Mouse (Mus musculus) heart, postnatal 0 days (tissue): Measurements from ENCODE around the gene Kcng3.

ENCODE experiments used
- CTCF ChIP-seq: IDR thresholded peaks from 2 replicates; pipeline ENCODE4 v1.5.1; 2016; ENCODE audit warnings: antibody characterized with exemption, control low read depth, low read depth
- EP300 ChIP-seq: IDR thresholded peaks from 2 replicates; pipeline ENCODE4 v1.6.1; 2016; ENCODE audit warnings: antibody characterized with exemption, low read depth

- no peak for TF ChIP-seq CTCF
- TF ChIP-seq EP300, result no peak
Measured at GRCm38 (mm10) chr17:83555836-83556235, 75.9 kb downstream of the Kcng3 start.
